Comparison of ENCODE assay signal across 7 mouse cellular contexts in the genomic region with DNA sequence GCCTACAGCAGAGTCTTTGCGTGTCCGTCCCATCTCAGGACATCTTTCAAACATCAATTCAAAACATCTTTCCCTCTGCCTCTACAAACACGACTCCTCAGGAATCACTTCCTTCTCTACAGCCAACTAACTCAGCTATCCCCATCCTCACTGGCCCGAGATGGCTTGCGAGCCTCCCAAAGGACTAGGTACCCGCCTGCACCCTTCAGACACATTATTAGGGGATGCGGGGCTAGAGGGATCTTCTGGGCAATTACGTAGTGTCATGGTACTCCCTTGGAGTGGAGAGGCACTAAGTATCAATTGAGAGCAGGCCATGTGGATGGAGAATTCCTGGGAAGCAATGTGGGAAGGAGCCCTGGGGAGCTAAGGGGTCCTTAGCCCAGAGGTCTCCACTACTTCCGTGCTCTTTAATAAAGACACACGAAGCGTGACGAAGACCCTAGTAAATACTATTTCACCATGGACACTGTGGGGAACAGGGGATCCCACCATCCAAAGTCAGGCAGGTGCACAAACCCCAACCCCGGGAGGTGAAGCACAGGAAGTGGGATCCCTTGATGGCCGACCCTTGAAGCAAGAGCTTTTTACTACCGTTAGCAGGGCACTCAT. TPM values are rescaled to one million over a fixed set of nuclear protein-coding genes. Genes with fewer than 3 reads are reported as not detected.
DNase-seq lines count a peak whose midpoint lies in the region; ATAC-seq and TF ChIP-seq lines count a peak whose summit lies in the region.

No protein-coding gene starts in this region.

- WGBS in neural tube, embryonic 11.5 days = 33% methylated on average over 15 of the region's 15 CpGs
- 34% methylated on average over 15 of the region's 15 CpGs for WGBS in forebrain, embryonic 10.5 days
- WGBS in limb, embryonic 14.5 days = 35% methylated on average over 15 of the region's 15 CpGs
- WGBS in stomach, embryonic 16.5 days = 33% methylated on average over 15 of the region's 15 CpGs

- no peaks in the 10 kb centered on the region for H3K9me3 ChIP-seq in neural tube, embryonic 11.5 days (ENCODE audit: control insufficient read depth, low read length)
- no peaks in the 10 kb centered on the region for H3K9me3 ChIP-seq in forebrain, embryonic 10.5 days
- H3K9me3 ChIP-seq in limb, embryonic 14.5 days (ENCODE audit: control insufficient read depth, low read length) = no peaks in the 10 kb centered on the region
- no peaks in the 10 kb centered on the region for H3K9me3 ChIP-seq in stomach, embryonic 16.5 days (replicated peaks; ENCODE audit: control insufficient read depth, low read length)

- peak overlapping the region; percentile 72 for H3K4me3 ChIP-seq in neural tube, embryonic 11.5 days (ENCODE audit: low read depth, low read length)
- peak overlapping the region; percentile 78 for H3K4me3 ChIP-seq in forebrain, embryonic 10.5 days
- H3K4me3 ChIP-seq in limb, embryonic 14.5 days (replicated peaks; ENCODE audit: low read length) = peak overlapping the region; percentile 77
- H3K4me3 ChIP-seq in stomach, embryonic 16.5 days (replicated peaks; ENCODE audit: low read length) = peak overlapping the region; percentile 67

- H3K4me2 ChIP-seq in neural tube, embryonic 11.5 days (ENCODE audit: low read depth) = peak overlapping the region; percentile 79
- H3K4me2 ChIP-seq in limb, embryonic 14.5 days (replicated peaks; ENCODE audit: low read depth, low read length, severe bottlenecking) = peak overlapping the region; percentile 76
- H3K4me2 ChIP-seq in stomach, embryonic 16.5 days (ENCODE audit: low read depth, low read length) = peak overlapping the region; percentile 82

- peak overlapping the region; percentile 39; the same call in 1 of the 2 replicates for H3K27ac ChIP-seq in neural tube, embryonic 11.5 days (ENCODE audit: low read depth, low read length)
- H3K27ac ChIP-seq in forebrain, embryonic 10.5 days = peak overlapping the region; percentile 93
- H3K27ac ChIP-seq in limb, embryonic 14.5 days (replicated peaks; ENCODE audit: low read depth, low read length) = no peak overlapping the region
- no peak overlapping the region for H3K27ac ChIP-seq in stomach, embryonic 16.5 days (ENCODE audit: low read length)

- no peak for TF ChIP-seq POLR2A in limb, embryonic 14.5 days (IDR thresholded peaks at IDR 0.05; ENCODE audit: borderline replicate concordance, extremely low read depth, insufficient read depth, insufficient read length)

- no peaks in the 10 kb centered on the region for H3K27me3 ChIP-seq in neural tube, embryonic 11.5 days (ENCODE audit: control insufficient read depth, insufficient read depth, low read length)
- no peaks in the 10 kb centered on the region for H3K27me3 ChIP-seq in forebrain, embryonic 10.5 days (ENCODE audit: poor library complexity, severe bottlenecking)
- H3K27me3 ChIP-seq in limb, embryonic 14.5 days (ENCODE audit: control insufficient read depth, insufficient read depth, low read length) = no peaks in the 10 kb centered on the region
- H3K27me3 ChIP-seq in stomach, embryonic 16.5 days (ENCODE audit: control insufficient read depth, insufficient read depth, low read length) = no peaks in the 10 kb centered on the region

- peak overlapping the region; percentile 81 for H3K9ac ChIP-seq in neural tube, embryonic 11.5 days (ENCODE audit: low read length)
- peak overlapping the region; percentile 75 for H3K9ac ChIP-seq in limb, embryonic 14.5 days (ENCODE audit: low read depth, low read length, severe bottlenecking)
- H3K9ac ChIP-seq in stomach, embryonic 16.5 days (ENCODE audit: low read length) = peak overlapping the region; percentile 78

- no peak for DNase-seq in neural tube, embryonic 11.5 days (ENCODE audit: low spot score)
- no peak for DNase-seq in neural tube, embryonic 10.5 days (ENCODE audit: extremely low spot score, low spot score)
- no peak for DNase-seq in forebrain, embryonic 10.5 days (ENCODE audit: extremely low spot score, low spot score)
- no peak for DNase-seq in limb, embryonic 14.5 days (ENCODE audit: low spot score)
- no peak for DNase-seq in left cerebral cortex, adult 11 months (ENCODE audit: low spot score)

- ATAC-seq in neural tube, embryonic 11.5 days (ENCODE audit: insufficient read depth, low FRiP score, low TSS enrichment) = peak; percentile 46
- ATAC-seq in limb, embryonic 14.5 days (ENCODE audit: low FRiP score, low read depth) = no peak
- ATAC-seq in stomach, embryonic 16.5 days (ENCODE audit: insufficient read depth, low FRiP score) = no peak
- ATAC-seq in monocyte, adult 5-6 weeks (replicated peaks; ENCODE audit: insufficient number of reproducible peaks, low FRiP score, low TSS enrichment, poor library complexity, severe bottlenecking) = no peak

- H3K4me1 ChIP-seq in neural tube, embryonic 11.5 days (ENCODE audit: control insufficient read depth, insufficient read depth, low read length) = peaks cover 7% of the 10 kb centered on the region
- H3K4me1 ChIP-seq in forebrain, embryonic 10.5 days = peaks cover 35% of the 10 kb centered on the region
- peaks cover 12% of the 10 kb centered on the region; the same call in 1 of the 2 replicates for H3K4me1 ChIP-seq in limb, embryonic 14.5 days (ENCODE audit: control insufficient read depth, insufficient read depth, low read length)
- H3K4me1 ChIP-seq in stomach, embryonic 16.5 days (ENCODE audit: control insufficient read depth, insufficient read depth, low read length) = peaks cover 12% of the 10 kb centered on the region

- no peaks in the 10 kb centered on the region for H3K36me3 ChIP-seq in neural tube, embryonic 11.5 days (ENCODE audit: control insufficient read depth, insufficient read depth, low read length)
- peaks cover 13% of the 10 kb centered on the region for H3K36me3 ChIP-seq in forebrain, embryonic 10.5 days (replicated peaks)
- no peaks in the 10 kb centered on the region for H3K36me3 ChIP-seq in limb, embryonic 14.5 days (ENCODE audit: control insufficient read depth, insufficient read depth, low read length)
- H3K36me3 ChIP-seq in stomach, embryonic 16.5 days (ENCODE audit: control insufficient read depth, insufficient read depth, low read length) = no peaks in the 10 kb centered on the region

RNA-seq across cellular contexts. Expression of a gene that starts 0.7 kb away (rescaled TPM):
- 263 and 274 TPM in 2 replicates for polyA plus RNA-seq in neural tube, embryonic 11.5 days (2014; fragmentation: Nextera tagmentation; extraction: Ambion mirVana)
- polyA plus RNA-seq in forebrain, embryonic 10.5 days (2016; fragmentation: Nextera tagmentation; extraction: Ambion mirVana) = 206 and 224 TPM in 2 replicates
- polyA plus RNA-seq in limb, embryonic 14.5 days (2012; rRNA removed) = 110 and 133 TPM in 2 replicates
- polyA plus RNA-seq in limb, embryonic 14.5 days (2014; fragmentation: Nextera tagmentation; extraction: Ambion mirVana) = 164 and 169 TPM in 2 replicates
- polyA plus RNA-seq in stomach, embryonic 16.5 days (2015; fragmentation: Nextera tagmentation; extraction: Ambion mirVana) = 131 and 133 TPM in 2 replicates
- total RNA-seq in monocyte, adult 5-6 weeks (2017) = 43.0 to 58.3 TPM (median 56.0 TPM) in 3 replicates

RNA-seq across cellular contexts. Expression of a gene that starts 3.1 kb away (rescaled TPM):
- 6.8 and 7.3 TPM in 2 replicates for polyA plus RNA-seq in neural tube, embryonic 11.5 days (2014; fragmentation: Nextera tagmentation; extraction: Ambion mirVana)
- polyA plus RNA-seq in forebrain, embryonic 10.5 days (2016; fragmentation: Nextera tagmentation; extraction: Ambion mirVana) = 12.5 and 13.3 TPM in 2 replicates
- polyA plus RNA-seq in limb, embryonic 14.5 days (2012; rRNA removed) = 5.4 and 8.0 TPM in 2 replicates
- polyA plus RNA-seq in limb, embryonic 14.5 days (2014; fragmentation: Nextera tagmentation; extraction: Ambion mirVana) = 3.2 and 3.5 TPM in 2 replicates
- polyA plus RNA-seq in stomach, embryonic 16.5 days (2015; fragmentation: Nextera tagmentation; extraction: Ambion mirVana) = 13.8 and 16.8 TPM in 2 replicates
- total RNA-seq in monocyte, adult 5-6 weeks (2017) = 0.57 to 2.9 TPM (median 0.75 TPM) in 3 replicates

RNA-seq across cellular contexts. Expression of a gene that starts 9.8 kb away (rescaled TPM):
- 22.0 and 24.5 TPM in 2 replicates for polyA plus RNA-seq in neural tube, embryonic 11.5 days (2014; fragmentation: Nextera tagmentation; extraction: Ambion mirVana)
- polyA plus RNA-seq in forebrain, embryonic 10.5 days (2016; fragmentation: Nextera tagmentation; extraction: Ambion mirVana) = 17.9 and 18.0 TPM in 2 replicates
- 10.8 and 15.6 TPM in 2 replicates for polyA plus RNA-seq in limb, embryonic 14.5 days (2012; rRNA removed)
- 13.5 and 15.5 TPM in 2 replicates for polyA plus RNA-seq in limb, embryonic 14.5 days (2014; fragmentation: Nextera tagmentation; extraction: Ambion mirVana)
- 14.1 and 16.0 TPM in 2 replicates for polyA plus RNA-seq in stomach, embryonic 16.5 days (2015; fragmentation: Nextera tagmentation; extraction: Ambion mirVana)
- 1.2 to 3.0 TPM (median 2.2 TPM) in 3 replicates for total RNA-seq in monocyte, adult 5-6 weeks (2017)

RNA-seq across cellular contexts. Expression of a gene that starts 10.9 kb away (rescaled TPM):
- 10.9 and 12.7 TPM in 2 replicates for polyA plus RNA-seq in neural tube, embryonic 11.5 days (2014; fragmentation: Nextera tagmentation; extraction: Ambion mirVana)
- 2.8 and 2.9 TPM in 2 replicates for polyA plus RNA-seq in forebrain, embryonic 10.5 days (2016; fragmentation: Nextera tagmentation; extraction: Ambion mirVana)
- polyA plus RNA-seq in limb, embryonic 14.5 days (2012; rRNA removed) = 7.8 and 8.9 TPM in 2 replicates
- polyA plus RNA-seq in limb, embryonic 14.5 days (2014; fragmentation: Nextera tagmentation; extraction: Ambion mirVana) = 5.3 and 5.5 TPM in 2 replicates
- polyA plus RNA-seq in stomach, embryonic 16.5 days (2015; fragmentation: Nextera tagmentation; extraction: Ambion mirVana) = 22.1 and 23.0 TPM in 2 replicates
- 0.76 TPM in 1 of 3 replicates, not detected in the others for total RNA-seq in monocyte, adult 5-6 weeks (2017)

RNA-seq across cellular contexts. Expression of a gene that starts 12.3 kb away (rescaled TPM):
- polyA plus RNA-seq in neural tube, embryonic 11.5 days (2014; fragmentation: Nextera tagmentation; extraction: Ambion mirVana) = 1.2 and 2.4 TPM in 2 replicates
- 1.0 and 1.1 TPM in 2 replicates for polyA plus RNA-seq in forebrain, embryonic 10.5 days (2016; fragmentation: Nextera tagmentation; extraction: Ambion mirVana)
- 1.6 TPM in 2 replicates for polyA plus RNA-seq in limb, embryonic 14.5 days (2012; rRNA removed)
- 2.1 and 2.7 TPM in 2 replicates for polyA plus RNA-seq in limb, embryonic 14.5 days (2014; fragmentation: Nextera tagmentation; extraction: Ambion mirVana)
- polyA plus RNA-seq in stomach, embryonic 16.5 days (2015; fragmentation: Nextera tagmentation; extraction: Ambion mirVana) = 1.7 and 1.8 TPM in 2 replicates
- 1.5 TPM in 2 of 3 replicates, not detected in the other for total RNA-seq in monocyte, adult 5-6 weeks (2017)

Comparison
In these comparisons a context has a peak if more than half of its experiments do, and no peak if none do; other contexts are left out.
1. H3K27ac ChIP-seq: peak in neural tube, embryonic 11.5 days (single experiment) and forebrain, embryonic 10.5 days (single experiment); none in limb, embryonic 14.5 days (single experiment) and stomach, embryonic 16.5 days (single experiment).
2. Peak in every context shown above with its lines, with median percentiles within 50 percentile points of each other: H3K4me2 ChIP-seq, H3K4me3 ChIP-seq and H3K9ac ChIP-seq.